In genomic region chr1:87509561-87510165, GRCm38 (mm10) we compare ENCODE assay signal across 8 mouse cellular contexts. TPM values are rescaled to one million over a fixed set of nuclear protein-coding genes. Genes with fewer than 3 reads are reported as not detected.
DNase-seq lines count a peak whose midpoint lies in the region; ATAC-seq and TF ChIP-seq lines count a peak whose summit lies in the region.

Gene Neu2 (plus strand): TSS chr1:87509889.

- TF ChIP-seq CTCF in hindbrain, postnatal 0 days (IDR thresholded peaks at IDR 0.05; ENCODE audit: low read depth) = no peak
- no peak for TF ChIP-seq CTCF in liver, embryonic 14.5 days (IDR thresholded peaks at IDR 0.05; ENCODE audit: low read depth)

- no peaks in the 10 kb centered on the region for H3K9me3 ChIP-seq in forebrain, embryonic 12.5 days
- H3K9me3 ChIP-seq in hindbrain, postnatal 0 days (ENCODE audit: low read length) = no peaks in the 10 kb centered on the region
- no peaks in the 10 kb centered on the region for H3K9me3 ChIP-seq in liver, embryonic 14.5 days (ENCODE audit: control insufficient read depth, low read length)

- H3K4me1 ChIP-seq in forebrain, embryonic 12.5 days = peaks cover 12% of the 10 kb centered on the region
- H3K4me1 ChIP-seq in hindbrain, postnatal 0 days (ENCODE audit: insufficient read depth, low read length) = peaks cover 6% of the 10 kb centered on the region; the same call in 1 of the 2 replicates
- H3K4me1 ChIP-seq in liver, embryonic 14.5 days (replicated peaks; ENCODE audit: control insufficient read depth in 2 of 2, insufficient read depth in 2 of 2, low read length in 1 of 2) = no peaks in the 10 kb centered on the region

- peaks cover 56% of the 10 kb centered on the region for H3K27me3 ChIP-seq in forebrain, embryonic 12.5 days
- H3K27me3 ChIP-seq in hindbrain, postnatal 0 days (ENCODE audit: insufficient read depth, low read length) = no peaks in the 10 kb centered on the region
- peaks cover 31% of the 10 kb centered on the region for H3K27me3 ChIP-seq in liver, embryonic 14.5 days (ENCODE audit: control insufficient read depth, insufficient read depth, low read length)

- peak within 1 kb of the TSS; percentile 99 for H3K4me2 ChIP-seq in forebrain, embryonic 12.5 days
- H3K4me2 ChIP-seq in hindbrain, postnatal 0 days (ENCODE audit: low read depth, low read length) = peak within 1 kb of the TSS; percentile 99
- peak within 1 kb of the TSS; percentile 62 for H3K4me2 ChIP-seq in liver, embryonic 14.5 days (ENCODE audit: low read depth)

- peak within 1 kb of the TSS; percentile 78 for H3K4me3 ChIP-seq in forebrain, embryonic 12.5 days (replicated peaks)
- peak within 1 kb of the TSS; percentile 80 for H3K4me3 ChIP-seq in hindbrain, postnatal 0 days (ENCODE audit: low read length)
- H3K4me3 ChIP-seq in liver, embryonic 14.5 days (ENCODE audit: insufficient read depth in 1 of 2, low read depth in 2 of 2, low read length in 2 of 2) = peak within 1 kb of the TSS; percentile 2 to 41

- peak; percentile 47 for ATAC-seq in forebrain, embryonic 12.5 days (ENCODE audit: low FRiP score)
- peak; percentile 11 for ATAC-seq in hindbrain, postnatal 0 days
- ATAC-seq in liver, embryonic 14.5 days (ENCODE audit: insufficient read depth) = no peak

- H3K9ac ChIP-seq in forebrain, embryonic 12.5 days = peak within 1 kb of the TSS; percentile 73
- peak within 1 kb of the TSS; percentile 79 for H3K9ac ChIP-seq in hindbrain, postnatal 0 days (replicated peaks; ENCODE audit: low read length)
- H3K9ac ChIP-seq in liver, embryonic 14.5 days (replicated peaks) = no peak within 1 kb of the TSS

- no peak for TF ChIP-seq EP300 in liver, embryonic 14.5 days (IDR thresholded peaks at IDR 0.05; ENCODE audit: low read depth)

- no peak within 1 kb of the TSS for H3K27ac ChIP-seq in forebrain, embryonic 12.5 days
- peak within 1 kb of the TSS; percentile 36; the same call in 1 of the 2 replicates for H3K27ac ChIP-seq in hindbrain, postnatal 0 days
- no peak within 1 kb of the TSS for H3K27ac ChIP-seq in liver, embryonic 14.5 days

- DNase-seq in lung, adult 18-20 months = peak; percentile 5
- no peak for DNase-seq in lung, postnatal 14 days
- DNase-seq in adrenal gland, postnatal 36 days = peak; percentile 27 to 32
- DNase-seq in hindbrain, postnatal 0 days (ENCODE audit: low spot score) = peak; percentile 45
- no peak for DNase-seq in liver, embryonic 14.5 days (ENCODE audit: low read depth in 3 of 3, low spot score in 3 of 3)
- peak; percentile 50 for DNase-seq in testis, postnatal 10 days (ENCODE audit: low spot score)
- DNase-seq in natural killer cell, adult 2 months (ENCODE audit: low spot score in 2 of 2) = no peak

- WGBS in forebrain, embryonic 12.5 days = under 1% methylated on average over 52 of the region's 56 CpGs
- 1% methylated on average over 56 of the region's 56 CpGs for WGBS in hindbrain, postnatal 0 days
- 3% methylated on average over 55 of the region's 56 CpGs for WGBS in liver, embryonic 14.5 days (ENCODE audit: insufficient replicate concordance)

- no peaks in the 10 kb centered on the region for H3K36me3 ChIP-seq in forebrain, embryonic 12.5 days (replicated peaks)
- no peaks in the 10 kb centered on the region for H3K36me3 ChIP-seq in hindbrain, postnatal 0 days (ENCODE audit: insufficient read depth, low read length)
- no peaks in the 10 kb centered on the region for H3K36me3 ChIP-seq in liver, embryonic 14.5 days (replicated peaks; ENCODE audit: control insufficient read depth, insufficient read depth, low read depth)

RNA-seq across cellular contexts. Expression of gene Neu2, which starts in this region (rescaled TPM):
- total RNA-seq in adrenal gland, postnatal 36 days (2021) = not detected
- not detected in 2 replicates for polyA plus RNA-seq in forebrain, embryonic 12.5 days (2016; fragmentation: Nextera tagmentation; extraction: Ambion mirVana)
- 0.10 and 5.8 TPM in 2 replicates for total RNA-seq in hindbrain, postnatal 0 days (2014; rRNA removed)
- 0.85 and 1.2 TPM in 2 replicates for polyA plus RNA-seq in hindbrain, postnatal 0 days (2015; fragmentation: Nextera tagmentation; extraction: Ambion mirVana)
- polyA plus RNA-seq in liver, embryonic 14.5 days (2012; rRNA removed) = 0.28 and 0.37 TPM in 2 replicates
- polyA plus RNA-seq in liver, embryonic 14.5 days (2014; fragmentation: Nextera tagmentation; extraction: Ambion mirVana) = 0.20 and 0.54 TPM in 2 replicates

Comparison
In these comparisons a context has a peak if more than half of its experiments do, and no peak if none do; other contexts are left out.
1. DNase-seq: peak in lung, adult 18-20 months (2 of 2), hindbrain, postnatal 0 days (single experiment) and testis, postnatal 10 days (single experiment); none in lung, postnatal 14 days (single experiment), liver, embryonic 14.5 days (0 of 3) and natural killer cell, adult 2 months (0 of 2).
2. Peak in DNase-seq in adrenal gland, postnatal 36 days; RNA of the gene not detected or under 1 TPM.
3. Peak in ATAC-seq, H3K4me3 ChIP-seq, H3K9ac ChIP-seq and H3K4me2 ChIP-seq in forebrain, embryonic 12.5 days; RNA of the gene not detected or under 1 TPM.
4. H3K4me3 ChIP-seq: peak in every context shown above with its lines; median percentile 80 in hindbrain, postnatal 0 days; 78 in forebrain, embryonic 12.5 days; 22 in liver, embryonic 14.5 days.
5. Peak in every context shown above with its lines, with median percentiles within 50 percentile points of each other: H3K4me2 ChIP-seq.